Mouse (Mus musculus) G1E (cell line): ENCODE results near the gene Il11. TPM values are rescaled to one million over a fixed set of nuclear protein-coding genes. Genes with fewer than 3 reads are reported as not detected.
"Not testable (repeated sequence)": the region's sequence is repeated elsewhere in the genome, so short reads cannot be mapped to it uniquely, and the experiment has no call there.

Experiments
- ATAC-seq: 2 replicates; pipeline ENCODE4 v1.8.0; 2016; ENCODE audit warnings: mild to moderate bottlenecking; ENCODE audit not compliant: insufficient number of reproducible peaks, poor library complexity, low FRiP score, severe bottlenecking; ENCODE audit errors: extremely low read depth
- DNase-seq: peaks from one replicate; pipeline ENCODE4 v3.0.0; 2012; ENCODE audit warnings: low spot score
- H3K27me3 ChIP-seq: 2 replicates; pipeline ENCODE4 v1.6.1; 2012; ENCODE audit warnings: mild to moderate bottlenecking, low read length, inconsistent platforms; ENCODE audit not compliant: insufficient read depth
- H3K36me3 ChIP-seq: replicated peaks from 2 replicates; pipeline ENCODE3; 2012; ENCODE audit warnings: mild to moderate bottlenecking, inconsistent platforms
- H3K4me1 ChIP-seq: 2 replicates; pipeline ENCODE4 v1.6.1; 2012; ENCODE audit warnings: low read depth, low read length, inconsistent platforms, mixed read lengths; ENCODE audit not compliant: insufficient read depth
- H3K4me3 ChIP-seq: 2 replicates; pipeline ENCODE4 v1.5.1; 2012; ENCODE audit warnings: low read depth, mild to moderate bottlenecking, inconsistent platforms, low read length, moderate library complexity, mixed read lengths
- H3K9me3 ChIP-seq: replicated peaks from 2 replicates; pipeline ENCODE4 v1.6.1; 2012; ENCODE audit warnings: inconsistent platforms
- CTCF ChIP-seq: IDR thresholded peaks from 2 replicates; pipeline ENCODE4 v1.5.1; 2012; ENCODE audit warnings: low read depth, low read length, inconsistent platforms, mixed read lengths
- GATA1 ChIP-seq: IDR thresholded peaks from 2 replicates; pipeline ENCODE4 v1.6.1; 2012; ENCODE audit warnings: borderline replicate concordance, low read length, inconsistent platforms, mixed read lengths
- GATA2 ChIP-seq: IDR thresholded peaks from 2 replicates; pipeline ENCODE4 v1.6.1; 2012; ENCODE audit warnings: low read depth, low read length, inconsistent platforms, borderline replicate concordance
- POLR2AphosphoS5 ChIP-seq: IDR thresholded peaks from 2 replicates; pipeline ENCODE4 v1.6.1; 2012; ENCODE audit warnings: low read depth, low read length, inconsistent platforms; ENCODE audit not compliant: insufficient replicate concordance
- TAL1 ChIP-seq: conservative IDR thresholded peaks from 2 replicates; pipeline ENCODE4 v1.6.1; 2012; ENCODE audit warnings: low read depth, low read length, inconsistent platforms, mixed read lengths
- polyA plus RNA-seq: library from polyadenylated mRNA; stranded (reverse); fragments of >175 nt; gene quantifications from 2 replicates; pipeline ENCODE4 v1.2.3, GENCODE M21; 2012
- total RNA-seq, 2 experiments: library from RNA; stranded (forward) in 1 of 2; stranded (reverse) in 1 of 2; fragments of 200-1000 nt in 1 of 2; fragments of >200 nt in 1 of 2; fragmentation: Nextera tagmentation in 1 of 2; gene quantifications; 2 replicates each; pipeline ENCODE4 v1.2.3; 2014 to 2017

Gene Il11
- total and polyA plus RNA-seq, 3 experiments = 0.13 TPM; not detected in 2

DNA sequence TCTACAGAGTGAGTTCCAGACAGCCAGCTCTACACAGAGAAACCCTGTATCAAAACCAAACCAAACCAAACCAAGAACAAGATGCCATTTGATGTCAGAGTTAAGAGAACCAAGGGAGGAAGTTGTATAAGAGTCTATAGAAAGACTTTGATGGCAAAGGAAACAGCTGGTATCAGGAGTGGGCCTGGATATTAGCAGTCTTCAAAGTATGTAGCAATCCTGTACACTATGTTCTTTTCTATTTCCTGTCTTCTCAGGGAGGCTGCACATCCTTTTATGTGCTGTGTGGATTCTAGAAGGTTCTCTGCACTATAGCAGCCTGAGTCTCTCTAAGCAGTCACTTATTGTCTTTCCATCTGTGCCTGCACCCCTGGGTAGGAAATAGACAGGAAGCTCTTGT lies 33.9 kb upstream of the Il11 start:
- Histone ChIP-seq H3K27me3 (peaks cover under 1% of the 10 kb centered on the region; the same call in 1 of the 2 replicates), H3K4me3 (no peak overlapping the region), H3K36me3 (peaks cover 17% of the 10 kb centered on the region), H3K9me3 (no peaks in the 10 kb centered on the region), H3K4me1 (peaks cover 8% of the 10 kb centered on the region)
- ATAC-seq = no peak
- DNase-seq = no peak
- no peak for TF ChIP-seq CTCF
- TF ChIP-seq GATA1 = no peak
- TF ChIP-seq POLR2AphosphoS5 = no peak
- TF ChIP-seq GATA2 = no peak
- TF ChIP-seq TAL1 = no peak

DNA sequence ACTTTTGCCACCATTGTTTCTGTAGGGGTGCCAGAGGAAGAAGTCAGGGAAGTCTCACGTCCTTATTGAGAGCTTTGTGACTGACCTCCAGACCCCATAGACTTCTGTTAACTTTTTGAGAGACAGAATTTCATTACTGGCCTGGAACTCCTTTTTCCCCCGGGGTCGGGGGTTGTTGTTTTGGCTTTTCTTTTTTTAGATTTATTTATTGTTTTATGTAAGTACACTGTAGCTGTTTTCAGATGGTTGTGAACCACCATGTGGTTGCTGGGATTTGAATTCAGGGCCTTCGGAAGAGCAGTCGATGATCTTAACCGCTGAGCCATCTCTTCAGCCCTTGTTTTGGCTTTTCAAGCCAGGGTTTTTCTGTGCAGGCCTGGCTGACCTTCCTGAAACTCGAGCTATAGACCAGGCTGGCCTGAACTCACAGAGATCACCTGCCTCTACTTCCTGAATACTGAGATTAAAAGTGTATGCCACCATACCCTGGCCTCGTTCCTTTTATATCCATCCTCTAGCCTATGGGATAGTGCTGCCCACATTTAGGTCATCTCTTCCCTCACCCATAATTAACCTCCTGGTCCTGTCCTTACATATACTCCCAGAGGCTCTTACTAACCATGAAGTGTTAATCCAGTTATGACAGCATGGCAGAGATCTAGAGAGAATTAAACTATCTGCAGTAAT lies 30.6 kb upstream of the Il11 start:
- Histone ChIP-seq H3K4me3 (peak overlapping the region; percentile 82), H3K9me3 (no peaks in the 10 kb centered on the region), H3K4me1 (peaks cover 34% of the 10 kb centered on the region), H3K27me3 (no peaks in the 10 kb centered on the region), H3K36me3 (peaks cover 47% of the 10 kb centered on the region)
- DNase-seq (no peak), ATAC-seq (no peak)
- TF ChIP-seq GATA1 (no peak), TAL1 (no peak), GATA2 (no peak), CTCF (no peak), POLR2AphosphoS5 (no peak)

DNA sequence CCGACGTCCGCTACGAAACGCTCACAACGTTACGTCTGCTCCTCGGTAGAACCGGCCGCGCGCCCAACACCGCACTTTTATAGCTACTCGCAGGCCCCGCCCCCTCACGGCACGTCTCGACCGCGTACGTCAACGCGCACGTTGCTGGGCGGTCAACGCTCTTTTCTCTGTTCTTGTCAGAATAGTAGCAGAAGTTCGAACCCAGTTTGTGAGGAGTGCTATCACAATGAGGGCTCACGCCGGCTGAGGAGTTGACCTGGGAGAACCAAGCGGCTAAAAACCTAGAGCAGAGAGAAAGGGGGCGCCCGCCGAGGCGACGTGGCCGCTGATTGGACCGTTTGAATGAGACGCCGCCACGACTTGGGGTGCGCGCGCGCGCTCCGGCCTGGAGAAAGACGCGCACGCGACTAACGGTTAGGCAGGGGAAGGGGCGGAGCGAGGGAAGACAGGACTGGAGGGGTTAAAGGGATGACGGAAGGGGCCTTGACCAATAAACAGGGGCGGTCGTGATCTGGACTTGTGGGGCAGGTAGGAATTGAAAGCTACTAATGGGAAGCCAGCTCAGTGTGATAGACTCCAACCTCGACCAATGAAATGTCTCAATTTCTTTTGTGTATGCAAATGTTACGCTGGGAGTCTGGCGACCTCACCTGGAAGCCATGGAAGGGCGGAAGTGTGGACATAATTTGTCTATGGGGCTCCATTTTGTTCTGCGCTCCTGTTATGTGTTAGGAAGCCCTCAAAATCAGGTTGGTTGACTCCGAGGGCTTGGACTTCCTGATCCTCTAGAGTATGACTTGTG lies 29.8 kb upstream of the Il11 start, which contains the start of gene Ube2s:
TSS of gene Ube2s (minus strand) at position 288 of the 802 bp plus-strand sequence.
- H3K4me1 ChIP-seq = peaks cover 38% of the 10 kb centered on the region
- no peak for TF ChIP-seq GATA2
- TF ChIP-seq CTCF = no peak
- no peak for TF ChIP-seq GATA1
- TF ChIP-seq POLR2AphosphoS5 = no peak
- TF ChIP-seq TAL1 = no peak
- H3K9me3 ChIP-seq = no peaks in the 10 kb centered on the region
- ATAC-seq (peak; percentile 95), DNase-seq (peak; percentile 90)
- H3K36me3 ChIP-seq = peaks cover 51% of the 10 kb centered on the region
- no peaks in the 10 kb centered on the region for H3K27me3 ChIP-seq
- H3K4me3 ChIP-seq = peak within 1 kb of the TSS; percentile 82

DNA sequence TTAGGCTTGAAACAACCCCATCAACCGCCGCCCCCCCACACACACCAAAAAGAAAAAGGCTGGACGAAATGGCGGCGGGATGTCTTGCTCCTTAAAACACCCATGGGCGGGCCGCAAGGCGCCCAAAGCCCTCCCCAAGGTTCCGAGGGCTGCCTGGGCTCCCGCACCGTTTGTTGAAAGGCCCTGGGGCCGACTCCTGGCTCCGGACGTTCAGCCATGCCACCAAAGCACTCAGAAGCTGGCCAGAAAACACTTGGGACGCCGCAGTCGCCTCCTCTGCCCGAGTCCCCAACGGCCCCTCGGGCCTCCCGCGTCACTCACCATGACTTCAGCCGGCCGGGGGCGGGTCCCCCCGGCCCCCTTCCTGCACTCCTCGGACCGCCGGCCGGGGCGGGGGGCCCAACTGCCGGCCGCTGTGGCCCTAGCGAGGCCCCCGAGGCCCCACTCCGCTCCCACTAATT lies 29.2 kb upstream of the Il11 start:
- H3K9me3 ChIP-seq = no peaks in the 10 kb centered on the region
- H3K4me1 ChIP-seq = peaks cover 43% of the 10 kb centered on the region
- peaks cover 57% of the 10 kb centered on the region for H3K36me3 ChIP-seq
- ATAC-seq = no peak
- no peaks in the 10 kb centered on the region for H3K27me3 ChIP-seq
- H3K4me3 ChIP-seq = peak overlapping the region; percentile 82
- no peak for TF ChIP-seq GATA2
- TF ChIP-seq CTCF = no peak
- no peak for TF ChIP-seq POLR2AphosphoS5
- TF ChIP-seq GATA1 = no peak
- TF ChIP-seq TAL1 = no peak
- no peak for DNase-seq

DNA sequence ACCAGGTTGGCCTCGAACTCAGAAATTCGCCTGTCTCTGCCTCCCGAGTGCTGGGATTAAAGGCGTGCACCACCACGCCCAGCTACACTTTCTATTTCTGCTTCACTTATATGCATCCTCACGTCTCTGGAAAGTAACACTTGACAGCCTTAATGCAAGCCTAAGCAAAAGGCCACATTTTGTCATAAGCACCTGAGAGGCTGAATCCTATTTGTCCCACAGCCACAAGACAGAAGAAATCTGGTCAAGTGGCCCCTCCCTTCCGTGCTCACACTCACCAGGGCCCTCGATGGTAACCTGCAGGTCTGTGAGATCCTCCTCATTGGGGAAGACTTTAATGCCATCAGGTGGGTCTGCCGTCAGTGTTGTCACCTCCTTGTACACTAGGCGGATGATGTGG lies 28.5 kb upstream of the Il11 start:
- H3K27me3 ChIP-seq, DNase-seq, H3K9me3 ChIP-seq, ATAC-seq: not testable (repeated sequence)
- Histone ChIP-seq H3K4me3 (peak overlapping the region; percentile 82), H3K4me1 (peaks cover 48% of the 10 kb centered on the region), H3K36me3 (peaks cover 62% of the 10 kb centered on the region)

DNA sequence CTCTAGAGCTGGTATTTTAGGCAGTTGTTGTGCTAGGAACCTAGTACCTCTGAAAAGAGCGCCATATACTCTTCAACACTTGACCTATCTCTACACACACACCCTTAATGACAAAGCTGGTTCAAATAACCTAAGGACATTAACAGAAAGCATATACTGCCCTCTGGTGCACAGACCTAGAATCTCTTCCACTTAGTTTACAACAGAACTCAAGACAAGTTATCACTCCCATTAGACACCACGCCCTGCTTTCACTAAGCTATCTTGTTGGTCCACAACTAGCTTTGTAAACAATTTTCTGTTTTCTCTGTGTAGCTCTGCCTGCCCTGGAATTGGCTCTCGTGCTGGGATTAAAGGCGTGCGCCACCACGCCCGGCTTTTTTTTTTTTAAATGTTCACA lies 24.1 kb upstream of the Il11 start:
- DNase-seq (peak; percentile 40), ATAC-seq (peak; percentile 57; the same call in 1 of the 2 replicates)
- Histone ChIP-seq H3K27me3 (no peaks in the 10 kb centered on the region), H3K9me3 (no peaks in the 10 kb centered on the region), H3K36me3 (peaks cover 84% of the 10 kb centered on the region), H3K4me1 (peaks cover 40% of the 10 kb centered on the region), H3K4me3 (no peak overlapping the region)
- TF ChIP-seq TAL1 (no peak), GATA2 (no peak), GATA1 (no peak), CTCF (peak; percentile 48; the same call in 1 of the 2 replicates), POLR2AphosphoS5 (no peak)
